Mouse (Mus musculus): ENCODE measurements around the gene Cdyl. TPM values are rescaled to one million over a fixed set of nuclear protein-coding genes. Genes with fewer than 3 reads are reported as not detected.

The Cdyl gene
- polyA plus RNA-seq, 1 experiment from 2014 or later, result 5.8 TPM

DNA sequence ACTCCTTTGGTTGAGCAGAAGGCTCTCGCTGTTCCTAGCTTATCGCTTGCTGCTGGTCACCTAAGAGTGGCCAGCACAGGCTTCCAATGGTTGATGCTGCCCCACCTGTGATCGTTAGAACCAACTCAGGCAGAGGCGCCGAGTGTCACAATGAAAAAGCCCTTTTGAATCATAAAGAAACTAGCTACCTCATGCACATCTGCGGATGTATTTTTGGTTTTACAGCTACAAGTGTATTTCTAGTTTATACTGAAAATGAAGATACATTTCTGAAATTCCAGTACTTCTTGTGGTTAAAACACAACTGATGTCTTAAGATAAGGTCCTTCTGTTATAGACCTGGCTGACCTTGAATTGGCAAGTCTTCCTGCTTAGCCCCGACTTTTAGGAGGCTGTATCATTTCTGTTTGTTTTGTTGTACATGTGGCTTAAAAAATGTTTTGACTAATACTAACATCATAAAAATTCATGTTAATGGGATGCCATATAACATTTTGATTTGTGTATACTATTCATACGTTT lies 155.6 kb downstream of the Cdyl start:
- H3K4me3 ChIP-seq (ENCODE audit: low read depth, low read length), result no peak overlapping the region
- peaks cover 16% of the 10 kb centered on the region for H3K4me1 ChIP-seq (ENCODE audit: insufficient read depth)
- H3K9ac ChIP-seq (replicated peaks), result no peak overlapping the region
- peaks cover 33% of the 10 kb centered on the region for H3K36me3 ChIP-seq (replicated peaks; ENCODE audit: insufficient read depth, low read length)
- 76% methylated on average over 8 of the region's 8 CpGs for WGBS (ENCODE audit: insufficient replicate concordance)
- no peak overlapping the region for H3K4me2 ChIP-seq (ENCODE audit: low read depth, low read length)
- DNase-seq (no peak), ATAC-seq (no peak)
- H3K27ac ChIP-seq (ENCODE audit: low read depth), result no peak overlapping the region
- H3K9me3 ChIP-seq (ENCODE audit: low read length), result no peaks in the 10 kb centered on the region
- H3K27me3 ChIP-seq (ENCODE audit: insufficient read depth, low read length), result no peaks in the 10 kb centered on the region
- TF ChIP-seq CTCF (IDR thresholded peaks at IDR 0.05; ENCODE audit: low read depth), result no peak

DNA sequence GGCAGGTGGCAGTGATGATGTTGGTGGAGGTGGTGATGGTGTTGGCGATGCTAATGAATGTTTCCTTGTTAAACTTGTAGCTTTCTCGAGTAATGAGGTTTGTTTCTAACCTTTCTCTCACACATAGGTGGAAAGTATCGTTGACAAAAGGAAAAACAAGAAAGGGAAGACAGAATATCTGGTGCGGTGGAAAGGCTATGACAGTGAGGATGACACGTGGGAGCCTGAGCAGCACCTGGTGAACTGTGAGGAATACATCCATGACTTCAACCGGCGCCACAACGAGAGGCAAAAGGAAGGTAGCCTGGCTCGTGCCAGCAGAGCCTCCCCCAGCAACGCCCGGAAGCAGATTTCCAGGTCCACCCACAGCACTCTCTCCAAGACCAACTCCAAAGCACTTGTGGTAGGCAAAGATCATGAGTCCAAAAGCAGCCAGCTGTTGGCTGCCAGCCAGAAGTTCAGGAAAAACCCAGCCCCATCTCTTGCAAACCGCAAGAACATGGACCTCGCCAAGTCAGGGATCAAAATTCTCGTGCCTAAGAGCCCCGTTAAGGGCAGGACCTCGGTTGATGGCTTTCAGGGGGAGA lies 156.2 kb downstream of the Cdyl start:
- DNase-seq, result peak; percentile 40
- no peak for ATAC-seq
- no peaks in the 10 kb centered on the region for H3K27me3 ChIP-seq (ENCODE audit: insufficient read depth, low read length)
- H3K9me3 ChIP-seq (ENCODE audit: low read length), result no peaks in the 10 kb centered on the region
- H3K27ac ChIP-seq (ENCODE audit: low read depth), result no peak overlapping the region
- peaks cover 33% of the 10 kb centered on the region for H3K36me3 ChIP-seq (replicated peaks; ENCODE audit: insufficient read depth, low read length)
- H3K9ac ChIP-seq (replicated peaks), result no peak overlapping the region
- H3K4me3 ChIP-seq (ENCODE audit: low read depth, low read length), result no peak overlapping the region
- H3K4me2 ChIP-seq (ENCODE audit: low read depth, low read length), result no peak overlapping the region
- TF ChIP-seq CTCF (IDR thresholded peaks at IDR 0.05; ENCODE audit: low read depth) (no peak), EP300 (IDR thresholded peaks at IDR 0.05; ENCODE audit: low read depth) (no peak)
- peaks cover 11% of the 10 kb centered on the region for H3K4me1 ChIP-seq (ENCODE audit: insufficient read depth)
- 85% methylated on average over 16 of the region's 16 CpGs for WGBS (ENCODE audit: insufficient replicate concordance)

DNA sequence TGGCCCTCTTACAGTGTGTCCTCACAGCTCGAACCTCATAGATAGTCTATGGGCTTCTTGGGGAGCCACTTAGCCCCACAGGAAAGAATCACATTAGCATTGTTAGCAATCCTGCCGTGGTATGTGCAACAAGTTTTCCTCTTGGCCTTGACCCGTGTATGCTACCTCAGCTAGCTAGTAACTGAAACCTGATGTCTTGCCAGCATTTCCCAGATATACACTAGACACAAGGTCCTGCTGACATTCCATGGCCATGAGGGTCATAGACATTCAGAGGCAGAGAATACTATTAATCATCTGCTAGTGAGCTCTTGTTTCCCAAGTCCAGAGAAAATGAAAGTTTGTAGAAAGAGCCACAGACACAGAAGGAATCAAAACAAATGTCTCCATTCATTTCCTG lies 158.0 kb downstream of the Cdyl start:
- Histone ChIP-seq H3K4me3 (ENCODE audit: low read depth, low read length) (no peak overlapping the region), H3K9ac (replicated peaks) (no peak overlapping the region), H3K27me3 (ENCODE audit: insufficient read depth, low read length) (no peaks in the 10 kb centered on the region), H3K9me3 (ENCODE audit: low read length) (no peaks in the 10 kb centered on the region), H3K27ac (ENCODE audit: low read depth) (no peak overlapping the region), H3K4me2 (ENCODE audit: low read depth, low read length) (no peak overlapping the region), H3K36me3 (replicated peaks; ENCODE audit: insufficient read depth, low read length) (peaks cover 38% of the 10 kb centered on the region), H3K4me1 (ENCODE audit: insufficient read depth) (0 out of 2 replicates have a peak, but pooled peaks cover 7% of the 10 kb centered on the region)
- no peak for DNase-seq
- WGBS (ENCODE audit: insufficient replicate concordance), result 76% methylated on average over 3 of the region's 3 CpGs
- TF ChIP-seq EP300 (IDR thresholded peaks at IDR 0.05; ENCODE audit: low read depth), result no peak
- no peak for TF ChIP-seq CTCF (IDR thresholded peaks at IDR 0.05; ENCODE audit: low read depth)
- 0 out of 2 replicates have a peak, but pooled peaks have one; percentile 15 for ATAC-seq

GRCm38 (mm10) chr13:35818060-35818459 lies 158.4 kb downstream of the Cdyl start:
- Histone ChIP-seq H3K4me1 (ENCODE audit: insufficient read depth) (0 out of 2 replicates have a peak, but pooled peaks cover 7% of the 10 kb centered on the region), H3K9me3 (ENCODE audit: low read length) (no peaks in the 10 kb centered on the region), H3K4me2 (ENCODE audit: low read depth, low read length) (no peak overlapping the region), H3K9ac (replicated peaks) (no peak overlapping the region), H3K27ac (ENCODE audit: low read depth) (no peak overlapping the region), H3K36me3 (replicated peaks; ENCODE audit: insufficient read depth, low read length) (peaks cover 38% of the 10 kb centered on the region), H3K27me3 (ENCODE audit: insufficient read depth, low read length) (no peaks in the 10 kb centered on the region), H3K4me3 (ENCODE audit: low read depth, low read length) (no peak overlapping the region)
- ATAC-seq, result no peak
- TF ChIP-seq EP300 (IDR thresholded peaks at IDR 0.05; ENCODE audit: low read depth), result no peak
- no peak for TF ChIP-seq CTCF (IDR thresholded peaks at IDR 0.05; ENCODE audit: low read depth)
- DNase-seq, result no peak
- 79% methylated on average over 4 of the region's 4 CpGs for WGBS (ENCODE audit: insufficient replicate concordance)

DNA sequence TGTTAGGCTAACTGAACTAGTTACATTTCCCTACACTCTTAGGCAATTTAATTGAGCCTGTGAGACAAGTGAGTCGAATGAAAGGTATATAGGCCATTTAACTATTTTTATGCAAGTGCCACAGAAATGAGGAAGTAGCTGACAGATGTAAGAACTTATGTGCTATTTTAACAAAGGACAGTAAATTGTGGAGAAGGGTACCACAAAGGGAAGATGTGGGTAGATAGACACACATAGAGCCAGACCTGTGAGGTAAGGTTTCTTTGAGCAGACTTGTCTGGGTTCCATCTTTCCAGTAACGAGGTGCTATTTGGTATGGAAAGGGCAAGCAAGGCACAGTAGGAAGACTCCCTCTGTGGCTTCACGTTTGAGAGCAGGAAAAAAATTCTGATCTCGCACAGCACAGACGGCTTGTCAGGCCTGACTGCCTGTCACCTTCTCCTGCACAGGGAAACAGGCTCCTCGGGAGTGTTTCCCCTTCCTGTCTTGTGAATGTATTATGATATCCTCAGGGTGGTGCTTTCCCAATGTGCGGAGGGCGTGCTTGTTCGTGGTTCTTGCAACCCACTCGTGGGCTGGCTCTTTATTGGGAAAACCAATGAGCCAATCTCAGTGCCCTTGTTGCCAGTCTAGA lies 162.3 kb downstream of the Cdyl start:
- TF ChIP-seq CTCF (IDR thresholded peaks at IDR 0.05; ENCODE audit: low read depth) (no peak), EP300 (IDR thresholded peaks at IDR 0.05; ENCODE audit: low read depth) (no peak)
- H3K27ac ChIP-seq (ENCODE audit: low read depth), result no peak overlapping the region
- no peaks in the 10 kb centered on the region for H3K27me3 ChIP-seq (ENCODE audit: insufficient read depth, low read length)
- 0 out of 2 replicates have a peak, but pooled peaks cover 7% of the 10 kb centered on the region for H3K4me1 ChIP-seq (ENCODE audit: insufficient read depth)
- no peaks in the 10 kb centered on the region for H3K9me3 ChIP-seq (ENCODE audit: low read length)
- WGBS (ENCODE audit: insufficient replicate concordance), result 39% methylated on average over 10 of the region's 10 CpGs
- DNase-seq, result no peak
- no peak overlapping the region for H3K4me3 ChIP-seq (ENCODE audit: low read depth, low read length)
- ATAC-seq, result no peak
- H3K4me2 ChIP-seq (ENCODE audit: low read depth, low read length), result no peak overlapping the region
- H3K9ac ChIP-seq (replicated peaks), result no peak overlapping the region
- H3K36me3 ChIP-seq (replicated peaks; ENCODE audit: insufficient read depth, low read length), result peaks cover 37% of the 10 kb centered on the region

DNA sequence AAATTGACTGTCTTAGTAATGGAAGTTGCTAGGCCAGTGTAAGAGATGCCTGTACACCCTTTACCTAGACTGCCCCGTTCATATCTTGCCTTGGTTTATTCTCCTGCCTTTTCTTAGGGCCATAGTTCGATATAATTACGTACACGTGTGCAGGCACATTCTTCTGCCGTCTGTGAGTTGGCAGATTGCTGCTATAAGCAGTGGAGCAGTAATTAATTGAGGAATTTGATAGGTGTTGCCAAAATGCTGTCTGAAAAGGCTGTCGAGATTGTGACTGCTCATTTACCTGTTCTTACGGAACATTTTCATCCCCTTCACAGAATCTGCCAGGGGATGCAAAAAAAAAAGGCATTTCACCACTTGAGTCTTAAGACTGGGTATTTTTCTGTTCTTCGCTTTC lies 163.2 kb downstream of the Cdyl start:
- TF ChIP-seq EP300 (IDR thresholded peaks at IDR 0.05; ENCODE audit: low read depth), result no peak
- no peak for TF ChIP-seq CTCF (IDR thresholded peaks at IDR 0.05; ENCODE audit: low read depth)
- H3K4me3 ChIP-seq (ENCODE audit: low read depth, low read length), result no peak overlapping the region
- DNase-seq (no peak), ATAC-seq (no peak)
- no peaks in the 10 kb centered on the region for H3K27me3 ChIP-seq (ENCODE audit: insufficient read depth, low read length)
- no peak overlapping the region for H3K9ac ChIP-seq (replicated peaks)
- peaks cover 32% of the 10 kb centered on the region for H3K36me3 ChIP-seq (replicated peaks; ENCODE audit: insufficient read depth, low read length)
- H3K27ac ChIP-seq (ENCODE audit: low read depth), result no peak overlapping the region
- no peak overlapping the region for H3K4me2 ChIP-seq (ENCODE audit: low read depth, low read length)
- no peaks in the 10 kb centered on the region for H3K9me3 ChIP-seq (ENCODE audit: low read length)
- 88% methylated on average over 8 of the region's 8 CpGs for WGBS (ENCODE audit: insufficient replicate concordance)
- 0 out of 2 replicates have a peak, but pooled peaks cover 5% of the 10 kb centered on the region for H3K4me1 ChIP-seq (ENCODE audit: insufficient read depth)
